Mouse (Mus musculus): ENCODE measurements around the gene Mfsd14b.

GRCm38 (mm10) chr13:65111961-65112360 lies 814 bp downstream of the Mfsd14b start:
- TF ChIP-seq TAL1 (IDR thresholded peaks at IDR 0.05; ENCODE audit: low read length) (no peak), GATA1 (IDR thresholded peaks at IDR 0.05; ENCODE audit: low read length) (no peak)

All from erythroblast, embryonic 14.5 days (primary cell).